Mouse (Mus musculus): ENCODE results near the gene Zfp609.

DNA sequence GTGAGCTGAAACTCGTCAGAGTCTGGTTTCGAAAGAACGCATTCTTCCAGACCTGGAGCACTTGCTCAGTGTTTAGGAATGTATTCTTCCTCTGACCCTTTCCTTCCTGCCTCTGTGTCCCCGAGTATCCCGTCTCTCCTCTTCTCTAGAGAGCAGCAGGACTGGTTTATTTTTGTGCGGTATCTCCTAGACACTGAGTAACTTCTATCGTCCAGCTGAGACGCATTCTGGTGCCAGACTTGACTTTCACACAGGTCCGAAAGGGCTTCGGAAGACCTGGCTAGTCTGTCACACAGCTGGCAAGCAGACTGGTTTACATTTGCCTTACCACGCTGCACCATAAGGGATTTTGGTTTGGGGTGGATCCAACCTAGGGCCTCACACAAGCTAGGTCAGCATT lies 154.4 kb downstream of the Zfp609 start:
- TF ChIP-seq POLR2A (IDR thresholded peaks at IDR 0.05; ENCODE audit: extremely low read depth, insufficient read depth, low read length) (no peak), CTCF (IDR thresholded peaks at IDR 0.05; ENCODE audit: low read depth, low read length) (no peak)
